Mouse (Mus musculus) splenic B cell, adult 2 months (primary cell): Measurements from ENCODE around the gene Dpp8.
A peak's percentile ranks its signal among the peaks of the same experiment; 100 is the strongest.
"Not testable (repeated sequence)": the region's sequence is repeated elsewhere in the genome, so short reads cannot be mapped to it uniquely, and the experiment has no call there.

Experiments
- DNase-seq: peaks from one replicate; pipeline ENCODE4 v3.0.0-alpha.2; 2011; ENCODE audit warnings: low read depth, low spot score
- H3K27me3 ChIP-seq: 2 replicates; pipeline ENCODE4 v1.6.1; 2012; ENCODE audit warnings: mild to moderate bottlenecking, low read length, moderate library complexity, mixed read lengths; ENCODE audit not compliant: control insufficient read depth, poor library complexity, insufficient read depth, severe bottlenecking
- H3K36me3 ChIP-seq: 2 replicates; pipeline ENCODE4 v1.6.1; 2012; ENCODE audit warnings: mild to moderate bottlenecking, low read length, moderate library complexity, mixed read lengths; ENCODE audit not compliant: control insufficient read depth, poor library complexity, insufficient read depth, severe bottlenecking

The Dpp8 gene

DNA sequence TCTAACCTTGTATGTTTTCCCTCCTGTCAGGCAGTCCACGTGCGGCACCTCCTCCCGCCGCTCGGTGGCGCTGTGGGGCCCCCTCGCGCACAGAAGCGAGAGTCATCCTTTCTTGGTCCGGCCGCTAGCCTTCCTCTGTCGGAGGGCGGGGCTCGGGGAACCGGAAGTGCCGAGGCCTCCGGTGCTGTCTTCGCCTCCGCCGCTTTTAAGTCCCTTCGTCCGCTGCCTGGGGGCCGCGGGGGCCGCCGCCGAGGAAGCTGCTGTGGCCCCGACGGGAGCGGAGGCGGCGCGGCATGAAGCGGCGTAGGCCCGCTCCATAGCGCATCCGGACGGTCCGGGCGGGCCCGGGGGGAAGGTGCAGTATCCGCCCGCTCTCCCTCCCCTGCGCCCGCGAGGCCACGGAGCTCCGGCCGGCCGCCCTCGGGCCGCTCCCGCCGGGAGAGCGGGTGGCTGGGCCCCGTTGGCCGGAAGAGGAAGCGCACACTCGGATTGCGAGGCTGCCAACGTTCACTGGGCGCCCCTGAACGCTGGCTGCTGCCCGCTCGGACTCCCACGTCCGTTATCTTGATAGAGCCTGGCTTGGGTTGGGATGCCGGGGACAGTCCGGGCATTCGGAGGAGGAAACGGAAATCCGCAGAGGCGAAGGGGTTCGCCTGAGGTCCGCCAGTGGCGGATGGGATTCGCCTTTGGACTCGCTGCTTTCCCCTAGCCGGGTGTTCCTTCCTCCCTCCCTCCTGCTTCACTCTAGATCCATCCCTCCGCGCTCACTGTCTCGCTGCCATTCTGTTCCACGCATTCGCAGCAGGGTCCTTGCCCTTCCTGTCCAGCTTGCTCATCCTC lies at the start of gene Dpp8:
TSS of gene Dpp8 (plus strand) at position 146 of the 840 bp plus-strand sequence.
- H3K27me3 ChIP-seq = no peaks in the 10 kb centered on the region

DNA sequence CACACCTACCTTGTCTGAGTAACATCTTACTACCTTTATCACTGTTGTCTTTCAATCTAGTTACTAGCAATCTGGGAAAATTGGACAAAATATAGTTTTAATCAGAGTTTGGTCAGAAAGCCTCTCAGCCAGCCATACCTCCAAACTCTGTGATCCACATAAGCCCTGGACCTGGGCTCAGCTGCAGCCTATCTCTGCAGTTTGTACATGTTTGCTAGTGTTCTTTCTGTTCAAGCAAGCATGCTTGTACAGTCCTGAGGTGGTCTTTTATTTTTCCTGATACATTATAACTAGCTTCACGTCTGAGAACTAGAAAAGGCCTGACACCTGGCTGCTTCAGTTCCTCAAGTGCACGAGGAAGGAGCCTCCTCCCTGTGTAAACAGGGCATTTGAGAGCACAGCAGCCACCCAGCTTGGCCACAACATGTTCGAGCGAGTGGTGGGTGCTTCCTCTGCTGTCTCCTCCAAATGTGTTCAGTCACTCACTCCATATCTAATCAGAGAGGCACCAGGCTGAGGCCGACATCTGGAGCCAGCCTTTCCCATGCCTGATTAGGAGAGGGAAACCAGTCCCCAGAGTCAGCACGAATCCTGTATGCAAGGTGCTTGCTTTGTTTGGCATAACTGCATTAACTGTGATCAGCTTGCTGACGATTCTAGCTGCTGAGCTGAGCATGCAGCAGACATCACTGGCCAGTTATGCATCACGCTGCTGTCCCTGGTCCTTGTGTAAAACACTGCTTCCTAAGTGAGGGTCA lies 47.0 kb upstream of the Dpp8 start:
- H3K27me3 ChIP-seq = no peaks in the 10 kb centered on the region
- DNase-seq = no peak
- peaks cover 10% of the 10 kb centered on the region for H3K36me3 ChIP-seq

More for the DNA sequence above, at the start of gene Dpp8:
- peaks cover 3% of the 10 kb centered on the region; the same call in 1 of the 2 replicates for H3K36me3 ChIP-seq
- peak; percentile 96 for DNase-seq

GRCm38 (mm10) chr9:64985807-64986206 lies 46.4 kb upstream of the Dpp8 start:
- no peak for DNase-seq
- Histone ChIP-seq H3K36me3 (peaks cover 13% of the 10 kb centered on the region; the same call in 1 of the 2 replicates), H3K27me3 (no peaks in the 10 kb centered on the region)

DNA sequence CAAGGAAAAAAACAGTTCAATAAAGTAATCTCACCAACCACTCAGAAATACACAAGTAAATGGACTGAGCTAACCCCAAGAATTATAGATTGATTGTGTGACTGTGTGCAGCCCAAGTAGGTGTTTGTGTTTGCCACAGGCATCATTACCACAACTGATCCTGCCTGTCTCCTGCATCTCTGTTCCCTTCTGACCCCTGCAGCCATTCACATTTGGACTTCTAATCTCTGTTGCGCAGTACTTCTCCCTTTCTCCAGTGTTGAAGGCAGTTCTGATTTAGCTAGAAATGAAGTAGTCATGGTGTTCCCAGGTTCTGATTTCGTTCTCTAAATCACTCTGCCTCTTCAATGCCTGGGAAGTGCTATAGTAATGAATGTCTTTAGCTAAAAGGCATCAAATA lies 44.6 kb upstream of the Dpp8 start:
- no peaks in the 10 kb centered on the region for H3K27me3 ChIP-seq
- DNase-seq = no peak

GRCm38 (mm10) chr9:64988443-64988842 lies 43.8 kb upstream of the Dpp8 start:
- DNase-seq = no peak
- peaks cover 11% of the 10 kb centered on the region; the same call in 1 of the 2 replicates for H3K36me3 ChIP-seq
- no peaks in the 10 kb centered on the region for H3K27me3 ChIP-seq

More for the DNA sequence above, 44.6 kb upstream of the Dpp8 start:
- H3K36me3 ChIP-seq = peaks cover 9% of the 10 kb centered on the region; the same call in 1 of the 2 replicates

GRCm38 (mm10) chr9:64990291-64990690 lies 41.9 kb upstream of the Dpp8 start:
- Histone ChIP-seq H3K36me3 (peaks cover 9% of the 10 kb centered on the region; the same call in 1 of the 2 replicates), H3K27me3 (no peaks in the 10 kb centered on the region)
- no peak for DNase-seq

GRCm38 (mm10) chr9:64995464-64995863 lies 36.8 kb upstream of the Dpp8 start:
- H3K36me3 ChIP-seq = peaks cover 11% of the 10 kb centered on the region; the same call in 1 of the 2 replicates

GRCm38 (mm10) chr9:65001481-65001880 lies 30.7 kb upstream of the Dpp8 start:
- no peaks in the 10 kb centered on the region for H3K27me3 ChIP-seq
- no peak for DNase-seq
- H3K36me3 ChIP-seq = peaks cover 9% of the 10 kb centered on the region; the same call in 1 of the 2 replicates

More at GRCm38 (mm10) chr9:64995464-64995863, 36.8 kb upstream of the Dpp8 start:
- not testable (repeated sequence) for H3K27me3 ChIP-seq, DNase-seq

GRCm38 (mm10) chr9:65005737-65006136 lies 26.5 kb upstream of the Dpp8 start:
- H3K27me3 ChIP-seq = no peaks in the 10 kb centered on the region
- H3K36me3 ChIP-seq = peaks cover 8% of the 10 kb centered on the region; the same call in 1 of the 2 replicates
- DNase-seq = no peak

- DNase-seq = peak; percentile 71
- Histone ChIP-seq H3K27me3 (no peaks in the 10 kb centered on the region), H3K36me3 (peaks cover 4% of the 10 kb centered on the region)
Observed at GRCm38 (mm10) chr9:65010632-65011031, 21.6 kb upstream of the Dpp8 start.

GRCm38 (mm10) chr9:65011304-65011703 lies 20.9 kb upstream of the Dpp8 start:
- no peaks in the 10 kb centered on the region for H3K27me3 ChIP-seq
- DNase-seq = peak; percentile 21
- H3K36me3 ChIP-seq = peaks cover 3% of the 10 kb centered on the region; the same call in 1 of the 2 replicates

DNA sequence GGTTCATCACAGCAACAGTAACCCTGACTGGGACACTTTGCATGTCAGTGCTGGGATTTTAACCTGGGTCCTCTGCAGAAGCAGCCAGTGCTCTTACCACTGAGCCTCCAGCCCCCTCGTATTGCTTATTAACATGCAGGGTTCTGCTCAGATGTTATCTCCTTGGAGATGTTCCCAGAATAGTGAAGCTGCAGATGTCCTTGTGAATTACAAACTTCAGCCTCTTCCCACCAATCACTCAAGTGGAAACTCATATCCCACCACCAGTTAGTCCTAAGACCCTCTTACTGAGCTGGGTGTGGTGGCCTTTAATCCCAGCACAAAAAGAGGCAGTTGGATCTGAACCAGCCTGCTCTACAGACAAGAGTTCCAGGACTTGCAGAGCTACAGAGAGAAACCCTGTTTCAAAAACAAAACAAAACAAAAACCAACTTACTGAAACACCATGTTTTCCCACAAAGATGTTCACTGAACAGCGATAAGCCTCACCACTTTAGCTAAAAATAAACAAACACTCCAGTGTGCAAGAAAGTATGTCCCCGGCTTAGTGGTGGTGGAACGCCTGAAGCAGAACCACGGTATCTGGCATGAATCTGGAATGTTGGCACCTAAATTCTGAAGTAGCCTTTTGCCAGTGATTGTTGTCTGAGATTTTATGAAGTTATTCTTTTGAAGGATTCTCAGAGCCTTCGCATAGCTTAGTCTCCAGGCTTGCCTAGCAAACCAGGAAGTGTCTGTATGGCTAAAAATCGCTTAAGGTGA lies 16.6 kb upstream of the Dpp8 start:
- no peaks in the 10 kb centered on the region; the same call in 1 of the 2 replicates for H3K36me3 ChIP-seq
- DNase-seq = no peak

GRCm38 (mm10) chr9:65016241-65016977 lies 15.8 kb upstream of the Dpp8 start:
- H3K27me3 ChIP-seq = no peaks in the 10 kb centered on the region

More for the DNA sequence above, 16.6 kb upstream of the Dpp8 start:
- H3K27me3 ChIP-seq = no peaks in the 10 kb centered on the region

More at GRCm38 (mm10) chr9:65016241-65016977, 15.8 kb upstream of the Dpp8 start:
- H3K36me3 ChIP-seq = no peaks in the 10 kb centered on the region; the same call in 1 of the 2 replicates
- DNase-seq = no peak
